Mouse (Mus musculus): Measurements from ENCODE around the gene Ctu1. TPM values are rescaled to one million over a fixed set of nuclear protein-coding genes. Genes with fewer than 3 reads are reported as not detected.
A peak's percentile ranks its signal among the peaks of the same experiment; 100 is the strongest.

Gene Ctu1
- polyA plus RNA-seq, 1 experiment from 2014 or later, result 12.2 TPM

- Histone ChIP-seq H3K36me3 (ENCODE audit: control insufficient read depth, insufficient read depth, low read length) (no peaks in the 10 kb centered on the region), H3K27me3 (ENCODE audit: control insufficient read depth, insufficient read depth, low read length) (no peaks in the 10 kb centered on the region), H3K4me1 (ENCODE audit: control insufficient read depth, insufficient read depth, low read length) (no peaks in the 10 kb centered on the region), H3K9me3 (replicated peaks; ENCODE audit: control insufficient read depth, low read length) (no peaks in the 10 kb centered on the region), H3K4me3 (replicated peaks; ENCODE audit: low read length) (no peak within 1 kb of the TSS; the same call in 1 of the 2 replicates), H3K4me2 (ENCODE audit: low read depth, low read length) (peak within 1 kb of the TSS; percentile 19; the same call in 1 of the 2 replicates), H3K9ac (ENCODE audit: low read length) (no peak within 1 kb of the TSS; the same call in 1 of the 2 replicates), H3K27ac (ENCODE audit: low read length) (no peak within 1 kb of the TSS)
- no peak for ATAC-seq (ENCODE audit: insufficient read depth, low FRiP score)
- 57% methylated on average over 4 of the region's 4 CpGs for WGBS
Measured at GRCm38 (mm10) chr7:43712267-43712666, 40.5 kb downstream of the Ctu1 start, which contains the start of gene Klk13. TSS of gene Klk13 (plus strand) at chr7:43712567.

- no peak overlapping the region for H3K27ac ChIP-seq (ENCODE audit: low read length)
- H3K4me2 ChIP-seq (ENCODE audit: low read depth, low read length), result peak overlapping the region; percentile 19; the same call in 1 of the 2 replicates
- H3K9me3 ChIP-seq (replicated peaks; ENCODE audit: control insufficient read depth, low read length), result no peaks in the 10 kb centered on the region
- H3K4me1 ChIP-seq (ENCODE audit: control insufficient read depth, insufficient read depth, low read length), result no peaks in the 10 kb centered on the region
- WGBS, result 13% methylated on average over 9 of the region's 9 CpGs
- no peaks in the 10 kb centered on the region for H3K36me3 ChIP-seq (ENCODE audit: control insufficient read depth, insufficient read depth, low read length)
- no peak overlapping the region; the same call in 1 of the 2 replicates for H3K4me3 ChIP-seq (replicated peaks; ENCODE audit: low read length)
- no peak for ATAC-seq (ENCODE audit: insufficient read depth, low FRiP score)
- no peak overlapping the region; the same call in 1 of the 2 replicates for H3K9ac ChIP-seq (ENCODE audit: low read length)
- no peaks in the 10 kb centered on the region for H3K27me3 ChIP-seq (ENCODE audit: control insufficient read depth, insufficient read depth, low read length)
Measured at GRCm38 (mm10) chr7:43712917-43713316, 41.1 kb downstream of the Ctu1 start.

DNA sequence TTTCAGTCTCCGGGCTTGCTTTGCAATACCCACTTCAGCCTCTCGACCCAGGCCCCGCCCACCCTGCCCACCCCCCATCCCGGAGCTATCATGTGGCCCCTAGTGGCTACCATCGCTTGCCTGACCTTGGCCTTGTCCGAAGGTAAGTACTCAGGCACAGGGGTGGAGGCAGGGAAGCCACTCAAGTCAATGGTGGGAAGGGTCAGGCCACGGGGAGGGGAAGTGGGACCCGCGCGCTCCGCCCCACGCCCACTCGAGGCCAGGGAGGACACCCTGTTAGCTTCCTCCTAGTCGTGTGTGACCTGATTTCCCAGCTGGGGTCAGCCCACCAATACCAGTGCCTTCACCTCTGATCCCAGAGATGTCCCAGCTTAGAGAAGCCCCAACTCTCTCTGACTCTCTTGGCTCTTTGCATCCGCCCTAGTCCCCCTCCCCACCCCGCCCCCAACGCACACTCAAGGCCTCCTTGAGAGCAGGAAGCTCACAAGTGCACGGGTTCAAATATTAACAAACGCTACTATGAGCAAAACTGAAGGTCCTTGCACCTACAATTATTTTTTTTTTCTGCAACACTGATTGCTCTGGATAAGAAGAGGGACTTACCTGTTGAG lies 42.0 kb downstream of the Ctu1 start:
- no peaks in the 10 kb centered on the region for H3K27me3 ChIP-seq (ENCODE audit: control insufficient read depth, insufficient read depth, low read length)
- H3K9me3 ChIP-seq (replicated peaks; ENCODE audit: control insufficient read depth, low read length), result no peaks in the 10 kb centered on the region
- ATAC-seq (ENCODE audit: insufficient read depth, low FRiP score), result no peak
- 9% methylated on average over 19 of the region's 19 CpGs for WGBS
- H3K4me2 ChIP-seq (ENCODE audit: low read depth, low read length), result peak overlapping the region; percentile 19; the same call in 1 of the 2 replicates
- no peaks in the 10 kb centered on the region for H3K4me1 ChIP-seq (ENCODE audit: control insufficient read depth, insufficient read depth, low read length)
- no peak overlapping the region for H3K4me3 ChIP-seq (replicated peaks; ENCODE audit: low read length)
- no peaks in the 10 kb centered on the region for H3K36me3 ChIP-seq (ENCODE audit: control insufficient read depth, insufficient read depth, low read length)
- H3K27ac ChIP-seq (ENCODE audit: low read length), result no peak overlapping the region
- no peak overlapping the region for H3K9ac ChIP-seq (ENCODE audit: low read length)

Other genes with a start within 250 kb of the Ctu1 start
- gene Lim2, start 244.3 kb upstream of the Ctu1 start, polyA plus RNA-seq (2015; fragmentation: Nextera tagmentation; extraction: Ambion mirVana), result 0.29 TPM in 1 of 2 replicates, not detected in the other
- 2.7 and 2.8 TPM in 2 replicates for gene Nkg7, start 234.9 kb upstream of the Ctu1 start, polyA plus RNA-seq (2015; fragmentation: Nextera tagmentation; extraction: Ambion mirVana)
- not detected in 2 replicates for gene Cldnd2, start 231.2 kb upstream of the Ctu1 start, polyA plus RNA-seq (2015; fragmentation: Nextera tagmentation; extraction: Ambion mirVana)
- gene Etfb, start 227.9 kb upstream of the Ctu1 start, polyA plus RNA-seq (2015; fragmentation: Nextera tagmentation; extraction: Ambion mirVana), result 365 and 382 TPM in 2 replicates
- gene Gm45233, start 227.9 kb upstream of the Ctu1 start, polyA plus RNA-seq (2015; fragmentation: Nextera tagmentation; extraction: Ambion mirVana), result 0.62 TPM in 1 of 2 replicates, not detected in the other
- 17.7 and 28.7 TPM in 2 replicates for gene Vsig10l, start 208.9 kb upstream of the Ctu1 start, polyA plus RNA-seq (2015; fragmentation: Nextera tagmentation; extraction: Ambion mirVana)
- 0.30 and 0.39 TPM in 2 replicates for gene Iglon5, start 181.9 kb upstream of the Ctu1 start, polyA plus RNA-seq (2015; fragmentation: Nextera tagmentation; extraction: Ambion mirVana)
- gene 4931406B18Rik, start 166.1 kb upstream of the Ctu1 start, polyA plus RNA-seq (2015; fragmentation: Nextera tagmentation; extraction: Ambion mirVana), result not detected in 2 replicates
- 3.0 and 3.7 TPM in 2 replicates for gene Cd33, start 127.6 kb upstream of the Ctu1 start, polyA plus RNA-seq (2015; fragmentation: Nextera tagmentation; extraction: Ambion mirVana)
- gene Zfp658, start 109.8 kb upstream of the Ctu1 start, polyA plus RNA-seq (2015; fragmentation: Nextera tagmentation; extraction: Ambion mirVana), result 3.5 and 3.6 TPM in 2 replicates
- 11.3 and 12.9 TPM in 2 replicates for gene Zfp719, start 92.4 kb upstream of the Ctu1 start, polyA plus RNA-seq (2015; fragmentation: Nextera tagmentation; extraction: Ambion mirVana)
- not detected in 2 replicates for gene Zfp819, start 64.8 kb upstream of the Ctu1 start, polyA plus RNA-seq (2015; fragmentation: Nextera tagmentation; extraction: Ambion mirVana)
- 1.0 and 1.4 TPM in 2 replicates for gene Ceacam18, start 37.3 kb upstream of the Ctu1 start, polyA plus RNA-seq (2015; fragmentation: Nextera tagmentation; extraction: Ambion mirVana)
- 2.2 and 2.6 TPM in 2 replicates for gene Siglece, start 11.9 kb upstream of the Ctu1 start, polyA plus RNA-seq (2015; fragmentation: Nextera tagmentation; extraction: Ambion mirVana)
- gene Klk14, start 18.4 kb downstream of the Ctu1 start, polyA plus RNA-seq (2015; fragmentation: Nextera tagmentation; extraction: Ambion mirVana), result 0.28 and 1.1 TPM in 2 replicates
- 17.6 and 46.1 TPM in 2 replicates for gene Klk13, start 40.6 kb downstream of the Ctu1 start, polyA plus RNA-seq (2015; fragmentation: Nextera tagmentation; extraction: Ambion mirVana)
- 7.3 and 16.2 TPM in 2 replicates for gene Klk12, start 96.9 kb downstream of the Ctu1 start, polyA plus RNA-seq (2015; fragmentation: Nextera tagmentation; extraction: Ambion mirVana)
- 25.3 and 37.4 TPM in 2 replicates for gene Klk11, start 102.6 kb downstream of the Ctu1 start, polyA plus RNA-seq (2015; fragmentation: Nextera tagmentation; extraction: Ambion mirVana)
- gene Klk10, start 109.0 kb downstream of the Ctu1 start, polyA plus RNA-seq (2015; fragmentation: Nextera tagmentation; extraction: Ambion mirVana), result 42.4 and 129 TPM in 2 replicates
- gene Klk9, start 119.9 kb downstream of the Ctu1 start, polyA plus RNA-seq (2015; fragmentation: Nextera tagmentation; extraction: Ambion mirVana), result 2.7 and 5.3 TPM in 2 replicates
- 31.0 and 55.1 TPM in 2 replicates for gene Klk8, start 125.6 kb downstream of the Ctu1 start, polyA plus RNA-seq (2015; fragmentation: Nextera tagmentation; extraction: Ambion mirVana)
- 0.22 and 0.66 TPM in 2 replicates for gene Klk7, start 139.3 kb downstream of the Ctu1 start, polyA plus RNA-seq (2015; fragmentation: Nextera tagmentation; extraction: Ambion mirVana)
- gene Klk6, start 152.5 kb downstream of the Ctu1 start, polyA plus RNA-seq (2015; fragmentation: Nextera tagmentation; extraction: Ambion mirVana), result 0.30 and 0.42 TPM in 2 replicates
- 0.10 TPM in 1 of 2 replicates, not detected in the other for gene Klk5, start 170.0 kb downstream of the Ctu1 start, polyA plus RNA-seq (2015; fragmentation: Nextera tagmentation; extraction: Ambion mirVana)
- 0.18 TPM in 1 of 2 replicates, not detected in the other for gene Klk4, start 209.1 kb downstream of the Ctu1 start, polyA plus RNA-seq (2015; fragmentation: Nextera tagmentation; extraction: Ambion mirVana)

Data from stomach, embryonic 16.5 days (tissue).